Mouse (Mus musculus) megakaryocyte, embryonic 14.5 days (primary cell): ENCODE data around the gene Kansl3.

Source experiments
- FLI1 ChIP-seq: IDR thresholded peaks from 2 replicates; pipeline ENCODE4 v1.6.1; 2012; ENCODE audit warnings: low read length, inconsistent platforms, mixed read lengths
- GATA1 ChIP-seq: IDR thresholded peaks from 3 replicates; pipeline ENCODE4 v1.6.1; 2012; ENCODE audit warnings: mixed read lengths, low read length, inconsistent platforms, borderline replicate concordance

DNA sequence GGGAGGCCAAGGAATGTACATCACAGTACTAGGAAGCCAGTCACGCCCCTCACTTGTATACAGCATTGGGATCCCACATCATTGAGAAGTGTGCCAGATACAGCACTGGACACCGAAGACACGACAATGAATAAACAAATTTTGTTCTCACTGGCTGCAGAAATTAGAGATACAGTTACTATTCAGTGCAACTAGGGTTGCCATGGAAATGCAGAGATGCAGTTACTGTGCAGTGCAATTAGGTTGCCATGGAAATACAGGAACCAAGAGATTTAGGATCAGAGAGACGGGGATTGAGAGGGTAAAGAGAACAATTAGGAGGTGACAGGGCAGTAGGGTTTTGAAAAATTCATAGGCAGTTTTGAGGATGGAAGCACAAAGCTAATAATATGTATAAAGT, 32.5 kb upstream of the Kansl3 start:
- TF ChIP-seq GATA1 (no peak), FLI1 (no peak)
